Mouse (Mus musculus): ENCODE results near the gene Shc2. TPM values are rescaled to one million over a fixed set of nuclear protein-coding genes. Genes with fewer than 3 reads are reported as not detected.

Shc2 gene
- total and polyA plus RNA-seq, 3 experiments = 1.9 to 2.9 (median 2.1) TPM

DNA sequence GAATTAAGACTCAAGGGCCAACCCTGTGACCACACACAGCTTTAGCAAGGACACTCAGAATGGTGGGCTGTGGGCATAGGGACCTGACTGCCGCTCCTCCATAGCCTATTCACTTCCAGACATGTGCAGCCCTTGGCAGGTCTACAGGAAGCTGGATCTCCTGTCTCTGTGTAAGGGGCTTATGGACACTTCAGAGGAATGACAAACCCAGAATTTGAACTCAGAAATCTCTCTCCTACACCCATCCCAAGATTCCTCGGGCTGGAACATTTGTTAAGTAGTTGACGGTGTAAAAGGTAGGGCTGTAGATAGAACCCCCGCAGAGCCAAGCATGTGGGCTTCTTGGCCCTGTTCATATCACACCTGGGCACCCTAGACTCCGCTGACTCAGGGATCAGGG, 21.3 kb downstream of the Shc2 start:
- Histone ChIP-seq H3K4me1 (ENCODE audit: control insufficient read depth, insufficient read depth, low read length) (peaks cover 2% of the 10 kb centered on the region; the same call in 1 of the 2 replicates), H3K79me2 (replicated peaks; ENCODE audit: control insufficient read depth, insufficient read depth, low read length) (no peaks in the 10 kb centered on the region), H3K27me3 (ENCODE audit: control insufficient read depth, insufficient read depth, low read length) (peaks cover 12% of the 10 kb centered on the region), H3K4me3 (no peak overlapping the region), H3K9ac (ENCODE audit: low read depth, low read length) (no peak overlapping the region), H3K36me3 (ENCODE audit: control insufficient read depth, insufficient read depth, low read length) (no peaks in the 10 kb centered on the region), H3K27ac (no peak overlapping the region)
- 88% methylated on average over 5 of the region's 5 CpGs for WGBS
- intact Hi-C loops (cut with DNase I) = no loop called here
- no peak for DNase-seq
- TF ChIP-seq CTCF (IDR thresholded peaks at IDR 0.05) (no peak), EP300 (IDR thresholded peaks at IDR 0.05; ENCODE audit: insufficient read depth, low read depth, low read length) (no peak), POLR2A (IDR thresholded peaks at IDR 0.05; ENCODE audit: insufficient read depth, low read depth, low read length) (no peak)

DNA sequence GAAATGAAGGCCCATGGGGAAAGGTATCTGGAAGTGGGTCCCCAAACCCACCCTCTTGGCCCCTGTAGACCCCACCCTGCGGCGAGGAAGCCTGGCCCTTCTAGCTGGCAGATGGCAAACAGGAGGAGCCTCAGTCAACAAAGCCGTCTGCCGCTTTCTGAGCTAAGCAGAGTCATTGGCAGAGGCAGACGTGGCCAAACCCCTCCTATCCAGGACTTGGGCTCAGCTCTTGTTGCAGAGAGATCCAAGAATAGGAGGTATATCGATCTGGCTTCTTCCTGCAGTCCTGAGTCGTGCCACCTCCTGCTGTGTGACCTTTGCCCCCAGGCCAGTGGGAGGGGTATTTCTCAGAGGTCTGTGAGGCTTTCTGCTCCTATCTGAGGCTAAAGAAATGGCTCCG, 21.9 kb downstream of the Shc2 start:
- no peak for DNase-seq
- intact Hi-C loops (cut with DNase I) = no loop called here
- H3K79me2 ChIP-seq (replicated peaks; ENCODE audit: control insufficient read depth, insufficient read depth, low read length) = no peaks in the 10 kb centered on the region

DNA sequence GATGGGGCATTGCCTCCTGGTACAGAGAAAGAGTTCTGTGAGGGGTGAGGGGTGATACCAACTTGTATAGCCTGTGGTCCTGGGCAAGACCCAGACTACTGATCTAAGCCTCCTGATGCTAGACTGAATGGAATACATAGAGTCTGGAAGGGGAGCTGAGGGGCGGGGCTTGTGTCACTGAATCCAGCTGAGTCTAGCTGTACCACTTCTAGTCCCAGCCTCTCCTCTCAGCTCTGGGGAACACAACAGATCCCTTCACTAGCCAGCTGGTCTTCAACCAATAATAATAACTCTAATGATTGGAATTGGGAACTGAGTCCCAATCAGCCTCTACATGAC, 23.4 kb downstream of the Shc2 start:
- intact Hi-C loops (cut with DNase I) = no loop called here
- TF ChIP-seq EP300 (IDR thresholded peaks at IDR 0.05; ENCODE audit: insufficient read depth, low read depth, low read length) (no peak), POLR2A (IDR thresholded peaks at IDR 0.05; ENCODE audit: insufficient read depth, low read depth, low read length) (no peak), CTCF (IDR thresholded peaks at IDR 0.05) (no peak)
- no peak for DNase-seq
- Histone ChIP-seq H3K27me3 (ENCODE audit: control insufficient read depth, insufficient read depth, low read length) (peaks cover 12% of the 10 kb centered on the region), H3K79me2 (replicated peaks; ENCODE audit: control insufficient read depth, insufficient read depth, low read length) (no peaks in the 10 kb centered on the region), H3K9ac (ENCODE audit: low read depth, low read length) (no peak overlapping the region), H3K4me1 (ENCODE audit: control insufficient read depth, insufficient read depth, low read length) (peaks cover 2% of the 10 kb centered on the region; the same call in 1 of the 2 replicates), H3K4me3 (no peak overlapping the region), H3K36me3 (ENCODE audit: control insufficient read depth, insufficient read depth, low read length) (no peaks in the 10 kb centered on the region), H3K27ac (no peak overlapping the region)
- WGBS = 93% methylated on average over 1 of the region's 1 CpGs

More for the DNA sequence above, 21.9 kb downstream of the Shc2 start:
- Histone ChIP-seq H3K4me1 (ENCODE audit: control insufficient read depth, insufficient read depth, low read length) (peaks cover 2% of the 10 kb centered on the region; the same call in 1 of the 2 replicates), H3K36me3 (ENCODE audit: control insufficient read depth, insufficient read depth, low read length) (no peaks in the 10 kb centered on the region), H3K27me3 (ENCODE audit: control insufficient read depth, insufficient read depth, low read length) (peaks cover 12% of the 10 kb centered on the region), H3K4me3 (no peak overlapping the region), H3K27ac (no peak overlapping the region), H3K9ac (ENCODE audit: low read depth, low read length) (no peak overlapping the region)
- TF ChIP-seq POLR2A (IDR thresholded peaks at IDR 0.05; ENCODE audit: insufficient read depth, low read depth, low read length) (no peak), EP300 (IDR thresholded peaks at IDR 0.05; ENCODE audit: insufficient read depth, low read depth, low read length) (no peak), CTCF (IDR thresholded peaks at IDR 0.05) (no peak)
- 28% methylated on average over 8 of the region's 8 CpGs for WGBS

DNA sequence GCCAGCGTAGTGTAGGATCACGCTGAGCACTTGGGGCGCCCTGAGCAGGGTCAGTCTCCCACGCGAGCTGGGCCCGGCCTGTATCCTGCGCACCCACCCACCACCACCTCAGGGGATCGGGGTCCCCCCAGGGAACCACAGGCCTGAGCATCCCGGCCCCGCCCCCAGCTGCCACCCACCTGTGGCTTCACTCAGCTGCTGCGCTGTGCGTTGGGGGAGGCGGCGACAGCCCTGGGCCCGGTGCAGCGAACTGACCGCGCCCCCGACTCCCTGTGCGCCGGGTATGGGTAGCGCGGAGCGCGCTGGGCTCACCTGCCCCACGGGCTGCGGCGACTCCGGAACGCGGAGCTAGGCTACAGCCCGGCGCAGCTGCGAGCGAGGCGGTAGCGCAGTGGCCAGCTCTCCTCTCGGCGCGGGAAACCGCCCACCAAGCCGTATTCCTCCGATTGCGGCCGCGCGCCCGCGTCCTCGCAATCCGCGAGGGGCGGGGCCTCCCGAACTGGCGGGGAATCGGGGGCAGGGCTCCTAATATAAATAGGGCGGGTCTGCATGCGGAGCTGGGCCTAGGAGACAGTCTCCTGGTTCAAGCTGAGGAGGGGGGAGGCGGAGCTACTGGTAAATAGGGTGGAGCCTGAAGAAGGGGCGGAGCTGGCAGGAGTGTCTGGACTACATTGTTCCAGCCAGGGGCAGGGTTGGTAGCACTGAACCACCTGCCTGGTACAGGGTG, 24.0 kb downstream of the Shc2 start, which contains the start of gene C2cd4c:
C2cd4c (minus strand) TSS at position 448 of the 727 bp plus-strand sequence.
- no peak for TF ChIP-seq POLR2A (IDR thresholded peaks at IDR 0.05; ENCODE audit: insufficient read depth, low read depth, low read length)
- H3K4me1 ChIP-seq (ENCODE audit: control insufficient read depth, insufficient read depth, low read length) = peaks cover 2% of the 10 kb centered on the region; the same call in 1 of the 2 replicates
- H3K79me2 ChIP-seq (replicated peaks; ENCODE audit: control insufficient read depth, insufficient read depth, low read length) = no peaks in the 10 kb centered on the region
- intact Hi-C loops (cut with DNase I) = no loop called here
- H3K36me3 ChIP-seq (ENCODE audit: control insufficient read depth, insufficient read depth, low read length) = no peaks in the 10 kb centered on the region
- peak within 1 kb of the TSS; percentile 46 for H3K9ac ChIP-seq (ENCODE audit: low read depth, low read length)
- 3% methylated on average over 60 of the region's 60 CpGs for WGBS
- peak within 1 kb of the TSS; percentile 51 for H3K4me3 ChIP-seq
- peak; percentile 34 to 45 for DNase-seq
- H3K27me3 ChIP-seq (ENCODE audit: control insufficient read depth, insufficient read depth, low read length) = peaks cover 12% of the 10 kb centered on the region
- no peak within 1 kb of the TSS for H3K27ac ChIP-seq

DNA sequence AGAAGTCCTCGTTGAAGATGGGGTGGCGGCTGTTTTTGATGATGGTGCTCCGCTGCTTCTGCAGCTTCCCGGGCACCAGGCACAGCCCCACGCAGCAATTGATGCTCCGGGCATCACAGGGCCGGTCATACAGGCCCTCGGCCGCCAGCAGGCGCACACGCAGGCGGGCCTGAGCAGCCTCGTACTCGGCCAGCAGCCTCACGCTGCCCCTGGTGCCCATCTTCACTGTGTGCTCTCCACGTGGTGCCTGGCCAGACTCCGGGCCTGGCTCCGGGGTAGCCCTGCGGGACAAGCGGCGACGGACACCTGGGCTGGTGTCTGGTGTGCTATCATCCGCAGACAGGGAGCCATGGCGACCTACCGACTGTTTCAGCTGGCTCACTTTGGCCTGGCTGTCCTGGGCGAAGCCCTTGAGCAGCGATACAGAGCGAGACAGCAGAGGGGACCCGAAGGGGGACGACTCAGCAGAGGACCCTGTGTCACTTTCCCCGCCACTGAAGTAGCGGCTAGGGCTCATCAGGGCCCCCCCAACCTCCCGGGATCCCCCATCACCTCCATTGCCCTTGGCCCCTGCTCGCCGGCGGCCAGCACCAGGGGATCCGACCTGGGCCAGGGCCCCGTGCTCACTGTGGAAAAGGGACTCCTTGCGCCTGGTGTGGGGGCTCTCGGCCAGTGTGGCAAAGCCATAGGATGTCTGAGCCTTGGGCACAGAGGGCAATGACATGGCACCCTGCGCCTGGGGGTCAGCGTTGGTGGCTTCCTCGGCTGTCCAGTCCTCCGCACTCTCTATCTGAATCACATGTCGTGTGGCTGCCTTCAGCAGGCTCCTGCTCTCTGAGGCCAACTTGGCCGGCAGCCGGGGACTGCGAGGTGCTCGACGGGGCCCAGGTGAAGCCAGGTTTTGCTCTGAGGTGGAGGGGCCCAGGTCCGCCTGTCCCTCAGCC, 25.3 kb downstream of the Shc2 start:
- TF ChIP-seq CTCF (IDR thresholded peaks at IDR 0.05) = peak; percentile 48
- no peak for TF ChIP-seq POLR2A (IDR thresholded peaks at IDR 0.05; ENCODE audit: insufficient read depth, low read depth, low read length)
- no peak for TF ChIP-seq EP300 (IDR thresholded peaks at IDR 0.05; ENCODE audit: insufficient read depth, low read depth, low read length)
- Histone ChIP-seq H3K4me3 (no peak overlapping the region), H3K36me3 (ENCODE audit: control insufficient read depth, insufficient read depth, low read length) (no peaks in the 10 kb centered on the region), H3K9ac (ENCODE audit: low read depth, low read length) (no peak overlapping the region), H3K79me2 (replicated peaks; ENCODE audit: control insufficient read depth, insufficient read depth, low read length) (no peaks in the 10 kb centered on the region), H3K27me3 (ENCODE audit: control insufficient read depth, insufficient read depth, low read length) (peaks cover 12% of the 10 kb centered on the region), H3K27ac (no peak overlapping the region), H3K4me1 (ENCODE audit: control insufficient read depth, insufficient read depth, low read length) (peaks cover 2% of the 10 kb centered on the region; the same call in 1 of the 2 replicates)
- WGBS = 15% methylated on average over 51 of the region's 51 CpGs
- DNase-seq = no peak
- intact Hi-C loops (cut with DNase I) = no loop called here

All from heart, adult 2 months (tissue).